ENCODE assay signal across 14 mouse cellular contexts in genomic region chr17:79563721-79564120, GRCm38 (mm10). TPM values are rescaled to one million over a fixed set of nuclear protein-coding genes. Genes with fewer than 3 reads are reported as not detected.
DNase-seq lines count a peak whose midpoint lies in the region; ATAC-seq lines count a peak whose summit lies in the region.
"Had no signal": no experiment of that assay in that cellular context is flagged by ENCODE, and none has a peak within 500 bp of the region (broad histone marks: within the 10 kb centered on the region; RNA-seq: fewer than 3 reads in every experiment).

No protein-coding gene starts in this region.

- peak; percentile 56 for DNase-seq in heart, adult 11 months
- no peak for DNase-seq in heart, postnatal 14 days
- DNase-seq in kidney, postnatal 4 days: no peak
- peak; percentile 73 for DNase-seq in embryo, embryonic 10 days (ENCODE audit: low spot score)
- DNase-seq in mesoderm, embryonic 11.5 days (ENCODE audit: low read depth, low spot score): peak; percentile 50
- DNase-seq in cerebellum, adult 9-11 months: no peak
- DNase-seq in hindbrain, embryonic 11.5 days (ENCODE audit: low spot score): no peak
- DNase-seq: adrenal gland, postnatal 14 days; cerebellum, postnatal 25 days; kidney, postnatal 25 days; layer of hippocampus, postnatal 36 days; thymus, postnatal 4 days had no signal

- intact Hi-C loops in heart, postnatal 14 days (cut with DNase I): loop anchor here (10.0 kb wide), 1 partner anchor 419 kb away; no protein-coding TSS in a partner anchor

- H3K9me3 ChIP-seq in kidney, embryonic 14.5 days (ENCODE audit: control insufficient read depth, low read length): peaks cover 9% of the 10 kb centered on the region
- peaks cover 5% of the 10 kb centered on the region; the same call in 1 of the 2 replicates for H3K9me3 ChIP-seq in hindbrain, embryonic 11.5 days (ENCODE audit: control insufficient read depth, low read length)

- no peaks in the 10 kb centered on the region for H3K27me3 ChIP-seq in kidney, embryonic 14.5 days (ENCODE audit: control insufficient read depth, insufficient read depth, low read length)
- H3K27me3 ChIP-seq in hindbrain, embryonic 11.5 days (ENCODE audit: control insufficient read depth, insufficient read depth, low read length): no peaks in the 10 kb centered on the region

- no peak overlapping the region for H3K4me3 ChIP-seq in kidney, embryonic 14.5 days (ENCODE audit: low read length)
- H3K4me3 ChIP-seq in hindbrain, embryonic 11.5 days (ENCODE audit: low read depth, low read length): no peak overlapping the region

- H3K36me3 ChIP-seq in kidney, embryonic 14.5 days (ENCODE audit: control insufficient read depth, insufficient read depth, low read length): no peaks in the 10 kb centered on the region
- no peaks in the 10 kb centered on the region for H3K36me3 ChIP-seq in hindbrain, embryonic 11.5 days (ENCODE audit: control insufficient read depth, insufficient read depth, low read length)

- H3K9ac ChIP-seq in kidney, embryonic 14.5 days (ENCODE audit: low read depth, low read length): no peak overlapping the region
- no peak overlapping the region for H3K9ac ChIP-seq in hindbrain, embryonic 11.5 days (ENCODE audit: low read depth, low read length)
- H3K9ac ChIP-seq: liver, embryonic 14.5 days had no signal

- H3K27ac ChIP-seq in kidney, embryonic 14.5 days (ENCODE audit: low read depth, low read length): no peak overlapping the region
- no peak overlapping the region for H3K27ac ChIP-seq in hindbrain, embryonic 11.5 days (ENCODE audit: low read depth, low read length)
- H3K27ac ChIP-seq: liver, embryonic 14.5 days had no signal

- no peak overlapping the region for H3K4me2 ChIP-seq in kidney, embryonic 14.5 days (replicated peaks; ENCODE audit: low read depth, low read length)
- no peak overlapping the region for H3K4me2 ChIP-seq in hindbrain, embryonic 11.5 days (replicated peaks; ENCODE audit: low read depth, low read length)

- ATAC-seq in kidney, embryonic 14.5 days (ENCODE audit: low FRiP score, low TSS enrichment): 0 out of 2 replicates have a peak, but pooled peaks have one; percentile 46
- no peak for ATAC-seq in hindbrain, embryonic 11.5 days (ENCODE audit: low FRiP score)

- WGBS in kidney, embryonic 14.5 days: 53% methylated on average over 2 of the region's 2 CpGs
- 59% methylated on average over 2 of the region's 2 CpGs for WGBS in hindbrain, embryonic 11.5 days

- H3K4me1 ChIP-seq in kidney, embryonic 14.5 days (ENCODE audit: control insufficient read depth, insufficient read depth, low read length): 0 out of 2 replicates have a peak, but pooled peaks cover 7% of the 10 kb centered on the region
- no peaks in the 10 kb centered on the region for H3K4me1 ChIP-seq in hindbrain, embryonic 11.5 days (replicated peaks; ENCODE audit: control insufficient read depth, insufficient read depth, low read length)

RNA-seq across cellular contexts. Expression of gene Rmdn2, which starts 47.9 kb away (rescaled TPM):
- total RNA-seq in heart, postnatal 14 days (2021): 1 to 10 TPM; 9.0 to 9.8 TPM
- 13.8 and 15.1 TPM in 2 replicates for polyA plus RNA-seq in kidney, embryonic 14.5 days (2014; fragmentation: Nextera tagmentation; extraction: Ambion mirVana)
- polyA plus RNA-seq in hindbrain, embryonic 11.5 days (2014; fragmentation: Nextera tagmentation; extraction: Ambion mirVana): 5.2 and 7.9 TPM in 2 replicates

Comparison
In these comparisons a context has a peak if more than half of its experiments do, and no peak if none do; other contexts are left out.
1. DNase-seq: peak in heart, adult 11 months (single experiment), embryo, embryonic 10 days (single experiment) and mesoderm, embryonic 11.5 days (single experiment); none in heart, postnatal 14 days (0 of 2), kidney, postnatal 4 days (0 of 2), cerebellum, adult 9-11 months (single experiment) and hindbrain, embryonic 11.5 days (single experiment).